In the genomic region with DNA sequence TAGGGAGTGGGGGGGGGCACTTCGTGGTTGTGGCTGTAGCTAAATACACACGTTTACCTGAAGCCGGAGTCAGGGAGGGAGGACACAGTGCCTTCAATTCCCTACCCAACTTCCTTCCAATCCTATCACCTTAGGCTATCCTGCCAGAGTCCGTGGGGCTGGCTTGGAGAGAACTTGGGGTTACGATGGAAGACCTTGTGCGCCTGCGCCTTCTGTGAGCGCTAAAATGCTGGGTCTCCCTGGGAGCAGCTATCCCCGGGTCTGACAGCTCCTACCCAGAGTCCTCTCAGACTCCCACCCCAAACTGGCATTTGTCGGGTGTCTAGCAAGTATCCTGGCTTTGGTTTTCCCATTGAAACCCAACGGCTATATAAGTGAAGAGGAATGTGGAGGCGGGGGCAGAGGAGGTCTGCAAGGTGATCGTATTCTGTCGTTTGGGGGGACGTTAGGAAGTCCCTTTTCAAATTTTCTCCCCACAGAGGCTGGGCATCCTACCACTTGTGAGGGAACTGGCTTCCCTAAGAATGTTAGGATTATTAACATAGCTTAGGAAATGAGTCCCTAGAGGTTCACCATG, we compare ENCODE assay signal across 11 mouse cellular contexts.
A peak's percentile ranks its signal among the peaks of the same experiment; 100 is the strongest.
DNase-seq lines count a peak whose midpoint lies in the region; ATAC-seq and TF ChIP-seq lines count a peak whose summit lies in the region.
"Had no signal": no experiment of that assay in that cellular context is flagged by ENCODE, and none has a peak within 500 bp of the region (broad histone marks: within the 10 kb centered on the region; RNA-seq: fewer than 3 reads in every experiment).

No protein-coding gene starts in this region.

- H3K4me1 ChIP-seq in lung, embryonic 14.5 days (ENCODE audit: insufficient read depth), result peaks cover 11% of the 10 kb centered on the region; the same call in 1 of the 2 replicates
- peaks cover 8% of the 10 kb centered on the region for H3K4me1 ChIP-seq in forebrain, embryonic 15.5 days
- peaks cover 47% of the 10 kb centered on the region for H3K4me1 ChIP-seq in limb, embryonic 14.5 days (ENCODE audit: control insufficient read depth, insufficient read depth, low read length)

- H3K9ac ChIP-seq in lung, embryonic 14.5 days, result no peak overlapping the region
- H3K9ac ChIP-seq in forebrain, embryonic 15.5 days (replicated peaks), result no peak overlapping the region
- no peak overlapping the region for H3K9ac ChIP-seq in limb, embryonic 14.5 days (ENCODE audit: low read depth, low read length, severe bottlenecking)
- H3K9ac ChIP-seq: liver, embryonic 14.5 days had no signal

- no peaks in the 10 kb centered on the region for H3K9me3 ChIP-seq in lung, embryonic 14.5 days (ENCODE audit: low read depth, low read length)
- no peaks in the 10 kb centered on the region for H3K9me3 ChIP-seq in forebrain, embryonic 15.5 days
- H3K9me3 ChIP-seq in limb, embryonic 14.5 days (ENCODE audit: control insufficient read depth, low read length), result no peaks in the 10 kb centered on the region

- no peak overlapping the region for H3K27ac ChIP-seq in lung, embryonic 14.5 days (ENCODE audit: low read depth)
- no peak overlapping the region for H3K27ac ChIP-seq in forebrain, embryonic 15.5 days (replicated peaks)
- H3K27ac ChIP-seq in limb, embryonic 14.5 days (replicated peaks; ENCODE audit: low read depth, low read length), result no peak overlapping the region
- H3K27ac ChIP-seq: liver, embryonic 14.5 days had no signal

- 11% methylated on average over 15 of the region's 15 CpGs for WGBS in lung, embryonic 14.5 days
- 9% methylated on average over 15 of the region's 15 CpGs for WGBS in forebrain, embryonic 15.5 days
- 7% methylated on average over 15 of the region's 15 CpGs for WGBS in limb, embryonic 14.5 days

- peaks cover 10% of the 10 kb centered on the region; the same call in 1 of the 2 replicates for H3K27me3 ChIP-seq in lung, embryonic 14.5 days (ENCODE audit: insufficient read depth, low read length)
- peaks cover 10% of the 10 kb centered on the region; the same call in 1 of the 2 replicates for H3K27me3 ChIP-seq in forebrain, embryonic 15.5 days
- H3K27me3 ChIP-seq in limb, embryonic 14.5 days (ENCODE audit: control insufficient read depth, insufficient read depth, low read length), result no peaks in the 10 kb centered on the region

- ATAC-seq in lung, embryonic 14.5 days (ENCODE audit: insufficient read depth), result no peak
- no peak for ATAC-seq in forebrain, embryonic 15.5 days (replicated peaks)
- no peak for ATAC-seq in limb, embryonic 14.5 days (ENCODE audit: low FRiP score, low read depth)

- peak overlapping the region; percentile 12; the same call in 1 of the 2 replicates for H3K4me3 ChIP-seq in lung, embryonic 14.5 days (ENCODE audit: low read depth, low read length)
- H3K4me3 ChIP-seq in forebrain, embryonic 15.5 days, result peak overlapping the region; percentile 29
- H3K4me3 ChIP-seq in limb, embryonic 14.5 days (replicated peaks; ENCODE audit: low read length), result peak overlapping the region; percentile 21

- H3K4me2 ChIP-seq in lung, embryonic 14.5 days, result peak overlapping the region; percentile 52
- peak overlapping the region; percentile 44 for H3K4me2 ChIP-seq in forebrain, embryonic 15.5 days (replicated peaks)
- peak overlapping the region; percentile 36 for H3K4me2 ChIP-seq in limb, embryonic 14.5 days (replicated peaks; ENCODE audit: low read depth, low read length, severe bottlenecking)

- no peak for DNase-seq in lung, embryonic 14.5 days
- DNase-seq in lung, postnatal 25 days (ENCODE audit: low spot score), result no peak
- DNase-seq in limb, embryonic 14.5 days (ENCODE audit: low spot score), result no peak
- peak; percentile 49 for DNase-seq in retina, postnatal 1 day
- DNase-seq in adrenal gland, postnatal 10 days, result no peak
- no peak for DNase-seq in thymus, postnatal 0 days (ENCODE audit: low spot score)
- DNase-seq in gastrocnemius, postnatal 25 days, result no peak
- DNase-seq: thymus, postnatal 25 days had no signal

- TF ChIP-seq POLR2A in limb, embryonic 14.5 days (IDR thresholded peaks at IDR 0.05; ENCODE audit: borderline replicate concordance, extremely low read depth, insufficient read depth, insufficient read length), result no peak

- no peak for TF ChIP-seq CTCF in lung, embryonic 14.5 days (IDR thresholded peaks at IDR 0.05; ENCODE audit: low read depth)

- H3K36me3 ChIP-seq in lung, embryonic 14.5 days (ENCODE audit: insufficient read depth), result no peaks in the 10 kb centered on the region
- no peaks in the 10 kb centered on the region for H3K36me3 ChIP-seq in forebrain, embryonic 15.5 days
- no peaks in the 10 kb centered on the region for H3K36me3 ChIP-seq in limb, embryonic 14.5 days (ENCODE audit: control insufficient read depth, insufficient read depth, low read length)
- H3K36me3 ChIP-seq: G1E had no signal
